Mouse (Mus musculus): ENCODE results near the gene Sac3d1.

The Sac3d1 gene

GRCm38 (mm10) chr19:6070571-6071250, 47.7 kb downstream of the Sac3d1 start:
- no peak for DNase-seq (ENCODE audit: extremely low spot score)

GRCm38 (mm10) chr19:6069851-6070250, 48.6 kb downstream of the Sac3d1 start:
- DNase-seq (ENCODE audit: extremely low spot score): no peak

- DNase-seq (ENCODE audit: extremely low spot score): no peak
Measured at GRCm38 (mm10) chr19:6068951-6069350, 49.5 kb downstream of the Sac3d1 start.

GRCm38 (mm10) chr19:6067724-6068415, 50.6 kb downstream of the Sac3d1 start, which contains the start of gene Tm7sf2:
Gene Tm7sf2, minus strand, starts transcription at chr19:6068373.
- peak; percentile 89 for DNase-seq (ENCODE audit: extremely low spot score)

GRCm38 (mm10) chr19:6067011-6067723, 51.3 kb downstream of the Sac3d1 start:
- peak; percentile 87 for DNase-seq (ENCODE audit: extremely low spot score)

GRCm38 (mm10) chr19:6066571-6066970, 51.9 kb downstream of the Sac3d1 start:
- no peak for DNase-seq (ENCODE audit: extremely low spot score)
